Mouse (Mus musculus) adrenal gland, postnatal 4 days (tissue): Measurements from ENCODE around the gene Eapp. TPM values are rescaled to one million over a fixed set of nuclear protein-coding genes. Genes with fewer than 3 reads are reported as not detected.

ENCODE experiments used
- DNase-seq, 2 experiments: peaks; one replicate each; pipeline ENCODE4 v3.0.0; 2021 to 2022; ENCODE audit warnings: low spot score in 2 of 2, mixed read lengths in 2 of 2
- microRNA-seq: library from miRNA; unstranded; fragments of <30 nt; microRNA quantifications from one replicate; pipeline ENCODE4 v1.2.0, GENCODE M21; 2021
- total RNA-seq, 2 experiments: library from RNA; stranded (reverse); gene quantifications; 2 replicates each; pipeline ENCODE4 v1.2.3; 2021

Gene Eapp
- total RNA-seq, 2 experiments from 2014 or later = 36.9 to 37.8 TPM

DNA sequence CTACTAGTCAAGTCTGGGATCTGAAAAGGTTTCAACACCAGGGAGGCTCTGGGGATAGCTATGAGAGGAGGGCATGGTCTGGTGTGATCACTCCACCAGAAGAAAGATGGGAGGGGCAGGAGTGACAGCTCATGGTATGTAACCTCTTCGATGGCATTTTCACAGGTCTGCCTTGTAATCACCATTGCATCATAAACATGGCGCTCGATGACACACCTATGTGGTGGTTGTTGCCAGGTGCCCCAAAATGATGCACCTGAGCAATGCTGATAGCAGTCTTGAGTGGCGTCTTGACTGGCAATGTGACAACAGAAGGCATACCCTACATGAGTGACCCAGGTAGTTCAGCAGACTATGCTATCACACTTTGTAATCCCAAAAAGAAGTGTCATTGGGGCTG, 54.3 kb downstream of the Eapp start:
- no peak for DNase-seq

DNA sequence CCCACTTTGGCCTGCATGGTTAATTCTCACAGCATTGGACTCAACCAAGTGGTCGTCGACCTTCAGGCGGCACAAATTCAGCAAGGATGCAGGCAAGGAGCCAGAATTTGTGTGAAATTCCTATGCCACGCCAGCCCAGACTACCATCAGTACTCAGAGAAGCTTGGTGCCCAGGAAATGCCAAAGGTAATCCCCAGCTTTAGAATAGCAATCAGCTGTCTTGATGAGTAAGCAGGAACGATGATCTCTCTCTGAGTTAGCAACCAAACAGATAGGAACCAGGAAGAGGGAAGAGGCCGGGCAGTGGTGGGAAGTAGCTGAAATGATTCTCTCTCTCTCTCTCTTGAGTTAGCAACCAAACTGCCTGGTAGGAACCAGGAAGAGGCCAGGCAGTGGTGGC, 55.4 kb downstream of the Eapp start:
- no peak for DNase-seq

GRCm38 (mm10) chr12:54637033-54637432, 58.7 kb downstream of the Eapp start:
- DNase-seq = no peak

DNA sequence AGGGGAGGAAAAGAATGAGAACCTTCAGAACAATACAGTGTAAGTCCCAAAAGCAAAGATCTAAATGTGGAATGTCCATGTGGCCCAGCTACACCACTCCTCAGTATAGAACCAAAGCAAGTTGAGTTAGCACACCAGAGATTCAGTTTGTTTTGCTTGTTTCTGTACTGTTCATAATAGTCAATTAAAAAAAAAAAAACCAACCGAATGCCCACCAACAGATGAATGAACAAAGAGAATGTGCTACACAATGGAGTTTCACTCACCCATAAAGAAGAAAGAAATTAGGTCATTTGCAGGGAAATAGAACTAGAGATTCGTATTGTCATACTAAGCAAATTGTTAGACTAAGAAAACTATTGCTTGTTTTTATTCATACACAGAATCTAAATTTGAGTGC, 63.6 kb downstream of the Eapp start:
- no peak for DNase-seq

DNA sequence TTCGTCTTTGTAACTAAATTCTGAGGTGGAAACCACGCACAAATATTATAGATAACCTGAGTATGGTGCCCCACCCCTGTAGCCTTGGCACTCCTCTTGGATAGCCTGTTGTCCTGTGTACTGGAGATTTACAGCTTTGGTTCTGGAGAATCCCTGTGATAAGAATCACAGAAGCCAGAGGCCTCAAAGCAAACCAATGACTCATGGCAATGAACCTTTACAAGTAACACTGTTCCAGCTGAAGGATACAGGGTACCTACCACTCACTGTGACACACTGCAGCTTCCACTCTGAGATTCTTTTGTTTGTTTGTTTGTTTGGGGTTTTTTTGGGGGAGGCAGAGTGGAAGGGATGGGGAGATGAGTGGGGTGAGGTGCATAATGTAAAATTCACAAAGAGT, 73.8 kb downstream of the Eapp start:
- no peak for DNase-seq

Small RNA genes lying within 50 kb of the gene (microRNA-seq; reads per million reads assigned to microRNA genes)
- gene Mir1892 = not detected

Other genes with a start within 250 kb of the Eapp start
- gene Sptssa, start 39.3 kb downstream of the Eapp start, total RNA-seq = 100 to 1,000 TPM in 1 of 2 experiments, 10 to 100 TPM in 1; 89.4 to 101 TPM
- gene Snx6, start 99.8 kb upstream of the Eapp start, total RNA-seq = 10 to 100 TPM; 81.3 to 92.7 TPM
- 100 to 1,000 TPM; 172 to 180 TPM for gene Cfl2, start 167.0 kb upstream of the Eapp start, total RNA-seq